Mouse (Mus musculus) hindbrain, embryonic 11.5 days (tissue): ENCODE results near the gene Rgs6. TPM values are rescaled to one million over a fixed set of nuclear protein-coding genes. Genes with fewer than 3 reads are reported as not detected.

Experiments
- ATAC-seq: fragments of 200-750 bp; cut with Nextera tagmentation; 2 replicates; pipeline ENCODE4 v1.8.0; 2017; ENCODE audit warnings: mild to moderate bottlenecking, moderate TSS enrichment, moderate library complexity; ENCODE audit not compliant: low FRiP score
- DNase-seq: peaks from one replicate; pipeline ENCODE4 v3.0.0-alpha.2; 2015; ENCODE audit warnings: low spot score
- H3K27ac ChIP-seq: fragments of 300-500 bp; sonication (generic); 2 replicates; pipeline ENCODE4 v1.5.1; 2014; ENCODE audit warnings: mild to moderate bottlenecking, low read depth, low read length
- H3K27me3 ChIP-seq: fragments of 300-500 bp; sonication (generic); 2 replicates; pipeline ENCODE4 v1.6.1; 2014; ENCODE audit warnings: mild to moderate bottlenecking, low read length, moderate library complexity, mixed read lengths; ENCODE audit not compliant: control insufficient read depth, insufficient read depth
- H3K36me3 ChIP-seq: fragments of 300-500 bp; sonication (generic); 2 replicates; pipeline ENCODE4 v1.6.1; 2014; ENCODE audit warnings: mild to moderate bottlenecking, low read length, moderate library complexity, mixed read lengths; ENCODE audit not compliant: control insufficient read depth, insufficient read depth
- H3K4me1 ChIP-seq: fragments of 300-500 bp; sonication (generic); replicated peaks from 2 replicates; pipeline ENCODE4 v1.6.1; 2014; ENCODE audit warnings: low read length, mixed read lengths; ENCODE audit not compliant: control insufficient read depth, insufficient read depth
- H3K4me2 ChIP-seq: fragments of 300-500 bp; sonication (generic); replicated peaks from 2 replicates; pipeline ENCODE4 v1.6.1; 2014; ENCODE audit warnings: mild to moderate bottlenecking, low read depth, low read length
- H3K4me3 ChIP-seq: fragments of 300-500 bp; sonication (generic); 2 replicates; pipeline ENCODE4 v1.5.1; 2014; ENCODE audit warnings: low read depth, low read length
- H3K9ac ChIP-seq: fragments of 300-500 bp; sonication (generic); 2 replicates; pipeline ENCODE4 v1.6.1; 2014; ENCODE audit warnings: low read depth, low read length
- H3K9me3 ChIP-seq: fragments of 300-500 bp; sonication (generic); 2 replicates; pipeline ENCODE4 v1.6.1; 2016; ENCODE audit warnings: low read length; ENCODE audit not compliant: control insufficient read depth
- WGBS: fragments of 180-500 bp; shearing (Covaris S2); extraction: QIAGEN DNeasy Blood & Tissue Kit; methylation state at CpG from one replicate; pipeline ENCODE4 v1.1.7; 2014; 5-methylcytosine and 5-hydroxymethylcytosine counted together
- polyA plus RNA-seq: library from polyadenylated mRNA; unstranded; fragments of >200 nt; fragmentation: Nextera tagmentation; extraction: Ambion mirVana; gene quantifications from 2 replicates; pipeline ENCODE4 v1.2.1, GENCODE M21; 2014

Gene Rgs6
- polyA plus RNA-seq, 1 experiment from 2014 or later, result 0.22 TPM

GRCm38 (mm10) chr12:82616486-82616812, 28.4 kb downstream of the Rgs6 start:
- Histone ChIP-seq H3K9me3 (no peaks in the 10 kb centered on the region), H3K4me1 (peaks cover 3% of the 10 kb centered on the region; the same call in 1 of the 2 replicates), H3K9ac (peak overlapping the region; percentile 44; the same call in 1 of the 2 replicates), H3K4me2 (peak overlapping the region; percentile 95), H3K4me3 (peak overlapping the region; percentile 61), H3K36me3 (no peaks in the 10 kb centered on the region), H3K27me3 (peaks cover 27% of the 10 kb centered on the region), H3K27ac (no peak overlapping the region)
- WGBS, result 4% methylated on average over 19 of the region's 19 CpGs
- ATAC-seq, result no peak; the same call in 1 of the 2 replicates
- DNase-seq, result no peak

- peak overlapping the region; percentile 61 for H3K4me3 ChIP-seq
- no peaks in the 10 kb centered on the region for H3K9me3 ChIP-seq
- peaks cover 27% of the 10 kb centered on the region for H3K27me3 ChIP-seq
- H3K9ac ChIP-seq, result peak overlapping the region; percentile 44
- peak; percentile 71 for ATAC-seq
- no peak overlapping the region for H3K27ac ChIP-seq
- DNase-seq, result peak; percentile 69
- H3K36me3 ChIP-seq, result no peaks in the 10 kb centered on the region
- under 1% methylated on average over 66 of the region's 86 CpGs for WGBS
- H3K4me2 ChIP-seq, result peak overlapping the region; percentile 95
- peaks cover 3% of the 10 kb centered on the region; the same call in 1 of the 2 replicates for H3K4me1 ChIP-seq
Measured at GRCm38 (mm10) chr12:82616813-82617681, 29.0 kb downstream of the Rgs6 start.

- Histone ChIP-seq H3K27me3 (peaks cover 27% of the 10 kb centered on the region), H3K9ac (no peak overlapping the region), H3K4me1 (peaks cover 3% of the 10 kb centered on the region; the same call in 1 of the 2 replicates), H3K27ac (no peak overlapping the region), H3K4me3 (peak overlapping the region; percentile 61), H3K9me3 (no peaks in the 10 kb centered on the region), H3K4me2 (peak overlapping the region; percentile 95), H3K36me3 (no peaks in the 10 kb centered on the region)
- no peak for ATAC-seq
- peak; percentile 31 for DNase-seq
- 17% methylated on average over 20 of the region's 20 CpGs for WGBS
Measured at GRCm38 (mm10) chr12:82617682-82618370, 29.7 kb downstream of the Rgs6 start.

- 92% methylated on average over 10 of the region's 10 CpGs for WGBS
- H3K4me3 ChIP-seq, result no peak overlapping the region
- no peaks in the 10 kb centered on the region for H3K4me1 ChIP-seq
- no peak overlapping the region for H3K4me2 ChIP-seq
- no peaks in the 10 kb centered on the region for H3K36me3 ChIP-seq
- ATAC-seq (no peak), DNase-seq (no peak)
- no peak overlapping the region for H3K9ac ChIP-seq
- no peaks in the 10 kb centered on the region for H3K9me3 ChIP-seq
- no peak overlapping the region for H3K27ac ChIP-seq
- no peaks in the 10 kb centered on the region for H3K27me3 ChIP-seq
Measured at GRCm38 (mm10) chr12:82640441-82640840, 52.3 kb downstream of the Rgs6 start.

- Histone ChIP-seq H3K36me3 (no peaks in the 10 kb centered on the region), H3K9ac (no peak overlapping the region), H3K4me3 (no peak overlapping the region), H3K27me3 (no peaks in the 10 kb centered on the region), H3K27ac (no peak overlapping the region), H3K9me3 (no peaks in the 10 kb centered on the region), H3K4me1 (no peaks in the 10 kb centered on the region), H3K4me2 (no peak overlapping the region)
- 94% methylated on average over 4 of the region's 4 CpGs for WGBS
- ATAC-seq (no peak), DNase-seq (no peak)
Measured at GRCm38 (mm10) chr12:82647876-82648275, 59.8 kb downstream of the Rgs6 start.

GRCm38 (mm10) chr12:82649991-82650390, 61.9 kb downstream of the Rgs6 start:
- Histone ChIP-seq H3K27me3 (no peaks in the 10 kb centered on the region), H3K9me3 (no peaks in the 10 kb centered on the region), H3K4me2 (no peak overlapping the region), H3K9ac (no peak overlapping the region), H3K4me1 (no peaks in the 10 kb centered on the region), H3K4me3 (no peak overlapping the region), H3K27ac (no peak overlapping the region), H3K36me3 (no peaks in the 10 kb centered on the region)
- WGBS, result 76% methylated on average over 5 of the region's 5 CpGs
- no peak for DNase-seq
- ATAC-seq, result no peak

- Histone ChIP-seq H3K9ac (no peak overlapping the region), H3K27me3 (no peaks in the 10 kb centered on the region), H3K27ac (no peak overlapping the region), H3K4me2 (no peak overlapping the region), H3K36me3 (no peaks in the 10 kb centered on the region), H3K4me3 (no peak overlapping the region), H3K9me3 (no peaks in the 10 kb centered on the region), H3K4me1 (no peaks in the 10 kb centered on the region)
- DNase-seq (no peak), ATAC-seq (no peak)
- 80% methylated on average over 7 of the region's 7 CpGs for WGBS
Measured at GRCm38 (mm10) chr12:82664598-82664997, 76.5 kb downstream of the Rgs6 start.

GRCm38 (mm10) chr12:82667441-82667840, 79.3 kb downstream of the Rgs6 start:
- Histone ChIP-seq H3K27me3 (no peaks in the 10 kb centered on the region), H3K9me3 (no peaks in the 10 kb centered on the region), H3K9ac (no peak overlapping the region), H3K36me3 (no peaks in the 10 kb centered on the region), H3K27ac (no peak overlapping the region), H3K4me3 (no peak overlapping the region), H3K4me2 (no peak overlapping the region), H3K4me1 (no peaks in the 10 kb centered on the region)
- DNase-seq (no peak), ATAC-seq (no peak)
- WGBS, result 87% methylated on average over 3 of the region's 3 CpGs
